Mouse (Mus musculus) stomach, postnatal 0 days (tissue): ENCODE measurements around the gene Ganab.

Experiments used
- CTCF ChIP-seq: IDR thresholded peaks from 2 replicates; pipeline ENCODE4 v1.5.1; 2016; ENCODE audit warnings: antibody characterized with exemption, low read depth, mild to moderate bottlenecking, moderate library complexity
- EP300 ChIP-seq: optimal IDR thresholded peaks from 2 replicates; pipeline ENCODE3; 2016; ENCODE audit warnings: antibody characterized with exemption

GRCm38 (mm10) chr19:8941515-8942217 is 43.8 kb downstream of the Ganab start, which contains the start of gene Mta2:
- TF ChIP-seq CTCF (peak; percentile 53), EP300 (no peak)
